Mouse (Mus musculus): ENCODE results near the gene Abl2. TPM values are rescaled to one million over a fixed set of nuclear protein-coding genes. Genes with fewer than 3 reads are reported as not detected.

Abl2 gene
- polyA plus RNA-seq, 1 experiment = 17.9 TPM

DNA sequence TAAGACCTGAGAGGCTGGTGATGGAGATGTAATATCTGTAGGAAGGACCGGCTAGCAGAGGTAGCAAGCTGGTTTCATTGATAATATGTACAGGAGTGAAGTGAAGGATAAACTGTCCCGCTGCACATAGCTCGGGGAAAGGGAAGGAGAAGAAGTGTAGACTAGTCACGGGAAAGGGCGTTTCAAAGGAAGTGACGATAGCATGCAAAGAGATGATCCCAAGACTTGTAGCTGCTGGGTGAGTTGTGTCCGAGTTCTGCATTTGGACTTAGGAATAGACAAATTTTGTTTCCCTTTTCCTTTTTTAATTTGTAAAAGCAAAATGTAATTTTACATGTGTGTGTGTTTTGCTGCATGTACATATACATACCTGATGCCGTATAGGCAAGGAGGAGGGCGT is 1.9 kb downstream of the Abl2 start:
- Histone ChIP-seq H3K79me2 (ENCODE audit: control insufficient read depth, insufficient read depth) (peaks cover 60% of the 10 kb centered on the region), H3K4me3 (no peak overlapping the region), H3K27me3 (ENCODE audit: control insufficient read depth, insufficient read depth, insufficient read length) (no peaks in the 10 kb centered on the region), H3K36me3 (ENCODE audit: control insufficient read depth, insufficient read depth) (peaks cover 12% of the 10 kb centered on the region), H3K4me2 (ENCODE audit: low read depth) (peak overlapping the region; percentile 79), H3ac (ENCODE audit: control insufficient read depth, insufficient read length) (no peak overlapping the region)
- TF ChIP-seq REST (IDR thresholded peaks at IDR 0.05; ENCODE audit: insufficient read depth, insufficient read length) = no peak
- TF ChIP-seq MYOG (IDR thresholded peaks at IDR 0.05; ENCODE audit: control insufficient read depth in 1 of 3, insufficient read depth in 1 of 3, insufficient read length in 2 of 3, low read depth in 2 of 3) = no peak
- no peak for TF ChIP-seq MYOD1 (IDR thresholded peaks at IDR 0.05; ENCODE audit: control insufficient read depth in 1 of 3, insufficient read length in 2 of 3, low read depth in 2 of 3)
- TF ChIP-seq SRF (IDR thresholded peaks at IDR 0.05; ENCODE audit: control insufficient read depth, insufficient read length, low read depth) = no peak
- TF ChIP-seq POLR2AphosphoS2 (IDR thresholded peaks at IDR 0.05; ENCODE audit: insufficient read length, low read depth) = no peak
- no peak for TF ChIP-seq USF1 (IDR thresholded peaks at IDR 0.05; ENCODE audit: low read depth)
- no peak for TF ChIP-seq E2F4 (IDR thresholded peaks at IDR 0.05; ENCODE audit: insufficient read depth)
- TF ChIP-seq TCF12 (IDR thresholded peaks at IDR 0.05; ENCODE audit: insufficient read depth, poor library complexity, severe bottlenecking) = no peak
- TF ChIP-seq TCF3 (IDR thresholded peaks at IDR 0.05; ENCODE audit: insufficient read length, low read depth) = no peak
- no peak for TF ChIP-seq POLR2A (IDR thresholded peaks at IDR 0.05; ENCODE audit: insufficient read length, low read depth)
- no peak for TF ChIP-seq CEBPB (IDR thresholded peaks at IDR 0.05; ENCODE audit: insufficient read depth, poor library complexity, severe bottlenecking)

DNA sequence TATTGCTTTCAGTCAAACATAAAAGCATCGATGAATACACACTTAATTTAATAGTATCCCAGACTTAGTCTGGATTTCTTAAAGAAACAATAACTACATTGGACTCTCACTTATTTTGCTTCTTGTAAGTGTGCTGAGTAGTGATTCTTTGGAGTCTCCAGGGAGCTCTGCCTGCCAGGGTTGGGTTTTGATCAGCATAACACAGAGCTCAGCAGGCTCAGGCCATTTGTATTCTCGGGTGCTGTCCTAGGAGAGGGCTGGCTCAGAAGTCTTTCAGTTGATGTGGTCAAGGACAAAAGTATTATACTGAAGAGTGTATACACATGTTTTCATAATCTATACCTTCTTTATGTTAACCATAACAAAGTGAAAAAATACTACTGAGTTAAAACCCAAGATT is 6.7 kb downstream of the Abl2 start:
- TF ChIP-seq MAX (IDR thresholded peaks at IDR 0.05; ENCODE audit: low read depth) = no peak
- TF ChIP-seq REST (IDR thresholded peaks at IDR 0.05; ENCODE audit: insufficient read depth, insufficient read length) = no peak
- no peak for TF ChIP-seq POLR2AphosphoS2 (IDR thresholded peaks at IDR 0.05; ENCODE audit: insufficient read length, low read depth)
- no peak for TF ChIP-seq MYOG (IDR thresholded peaks at IDR 0.05; ENCODE audit: control insufficient read depth in 1 of 3, insufficient read depth in 1 of 3, insufficient read length in 2 of 3, low read depth in 2 of 3)
- no peak for TF ChIP-seq TCF12 (IDR thresholded peaks at IDR 0.05; ENCODE audit: insufficient read depth, poor library complexity, severe bottlenecking)
- TF ChIP-seq POLR2A (IDR thresholded peaks at IDR 0.05; ENCODE audit: insufficient read length, low read depth) = no peak
- TF ChIP-seq SRF (IDR thresholded peaks at IDR 0.05; ENCODE audit: control insufficient read depth, insufficient read length, low read depth) = no peak
- TF ChIP-seq CEBPB (IDR thresholded peaks at IDR 0.05; ENCODE audit: insufficient read depth, poor library complexity, severe bottlenecking) = no peak
- no peak for TF ChIP-seq TCF3 (IDR thresholded peaks at IDR 0.05; ENCODE audit: insufficient read length, low read depth)
- no peak for TF ChIP-seq USF1 (IDR thresholded peaks at IDR 0.05; ENCODE audit: low read depth)
- TF ChIP-seq MYOD1 (IDR thresholded peaks at IDR 0.05; ENCODE audit: control insufficient read depth in 1 of 3, insufficient read length in 2 of 3, low read depth in 2 of 3) = no peak
- no peak for TF ChIP-seq E2F4 (IDR thresholded peaks at IDR 0.05; ENCODE audit: insufficient read depth)
- Histone ChIP-seq H3K79me2 (ENCODE audit: control insufficient read depth, insufficient read depth) (peaks cover 97% of the 10 kb centered on the region), H3ac (ENCODE audit: control insufficient read depth, insufficient read length) (no peak overlapping the region), H3K36me3 (ENCODE audit: control insufficient read depth, insufficient read depth) (peaks cover 12% of the 10 kb centered on the region), H3K4me3 (no peak overlapping the region), H3K27me3 (ENCODE audit: control insufficient read depth, insufficient read depth, insufficient read length) (no peaks in the 10 kb centered on the region), H3K4me2 (ENCODE audit: low read depth) (no peak overlapping the region)

GRCm38 (mm10) chr1:156566132-156566531 is 7.5 kb downstream of the Abl2 start:
- TF ChIP-seq USF1 (IDR thresholded peaks at IDR 0.05; ENCODE audit: low read depth) = no peak
- no peak for TF ChIP-seq TCF3 (IDR thresholded peaks at IDR 0.05; ENCODE audit: insufficient read length, low read depth)
- TF ChIP-seq E2F4 (IDR thresholded peaks at IDR 0.05; ENCODE audit: insufficient read depth) = no peak
- TF ChIP-seq MYOD1 (IDR thresholded peaks at IDR 0.05; ENCODE audit: control insufficient read depth in 1 of 3, insufficient read length in 2 of 3, low read depth in 2 of 3) = no peak
- TF ChIP-seq POLR2A (IDR thresholded peaks at IDR 0.05; ENCODE audit: insufficient read length, low read depth) = no peak
- TF ChIP-seq POLR2AphosphoS2 (IDR thresholded peaks at IDR 0.05; ENCODE audit: insufficient read length, low read depth) = no peak
- no peak for TF ChIP-seq TCF12 (IDR thresholded peaks at IDR 0.05; ENCODE audit: insufficient read depth, poor library complexity, severe bottlenecking)
- no peak for TF ChIP-seq REST (IDR thresholded peaks at IDR 0.05; ENCODE audit: insufficient read depth, insufficient read length)
- TF ChIP-seq MAX (IDR thresholded peaks at IDR 0.05; ENCODE audit: low read depth) = no peak
- TF ChIP-seq SRF (IDR thresholded peaks at IDR 0.05; ENCODE audit: control insufficient read depth, insufficient read length, low read depth) = no peak
- no peak for TF ChIP-seq CEBPB (IDR thresholded peaks at IDR 0.05; ENCODE audit: insufficient read depth, poor library complexity, severe bottlenecking)
- no peak for TF ChIP-seq MYOG (IDR thresholded peaks at IDR 0.05; ENCODE audit: control insufficient read depth in 1 of 3, insufficient read depth in 1 of 3, insufficient read length in 2 of 3, low read depth in 2 of 3)
- no peak overlapping the region for H3K4me3 ChIP-seq
- no peak overlapping the region for H3ac ChIP-seq (ENCODE audit: control insufficient read depth, insufficient read length)
- H3K79me2 ChIP-seq (ENCODE audit: control insufficient read depth, insufficient read depth) = peaks cover 97% of the 10 kb centered on the region
- no peak overlapping the region for H3K4me2 ChIP-seq (ENCODE audit: low read depth)
- peaks cover 12% of the 10 kb centered on the region for H3K36me3 ChIP-seq (ENCODE audit: control insufficient read depth, insufficient read depth)
- H3K27me3 ChIP-seq (ENCODE audit: control insufficient read depth, insufficient read depth, insufficient read length) = no peaks in the 10 kb centered on the region

DNA sequence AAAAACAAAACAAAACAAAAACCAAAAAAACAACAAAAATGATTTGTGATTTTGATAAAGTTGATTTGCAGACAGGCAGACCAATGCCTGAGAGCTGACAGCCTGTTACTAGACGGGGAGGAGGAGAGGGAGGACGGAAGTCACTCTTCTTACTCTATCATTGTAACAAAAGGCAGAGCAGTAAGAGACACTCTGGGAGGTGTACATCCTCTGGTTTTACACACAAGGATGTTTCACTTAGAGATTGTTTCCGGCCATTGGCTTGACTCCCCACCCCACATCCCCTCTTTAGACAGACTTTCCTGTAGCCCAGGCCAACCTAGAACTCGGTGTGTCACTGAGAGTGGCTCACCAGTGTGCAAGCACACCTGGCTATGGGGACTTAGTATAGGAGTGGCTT is 11.0 kb downstream of the Abl2 start:
- Histone ChIP-seq H3K79me2 (ENCODE audit: control insufficient read depth, insufficient read depth) (peaks cover 93% of the 10 kb centered on the region), H3K36me3 (ENCODE audit: control insufficient read depth, insufficient read depth) (peaks cover 4% of the 10 kb centered on the region), H3K4me3 (no peak overlapping the region), H3K27me3 (ENCODE audit: control insufficient read depth, insufficient read depth, insufficient read length) (no peaks in the 10 kb centered on the region), H3K4me2 (ENCODE audit: low read depth) (no peak overlapping the region), H3ac (ENCODE audit: control insufficient read depth, insufficient read length) (no peak overlapping the region)
- TF ChIP-seq POLR2A (IDR thresholded peaks at IDR 0.05; ENCODE audit: insufficient read length, low read depth) (no peak), MYOD1 (IDR thresholded peaks at IDR 0.05; ENCODE audit: control insufficient read depth in 1 of 3, insufficient read length in 2 of 3, low read depth in 2 of 3) (no peak), TCF3 (IDR thresholded peaks at IDR 0.05; ENCODE audit: insufficient read length, low read depth) (no peak), USF1 (IDR thresholded peaks at IDR 0.05; ENCODE audit: low read depth) (no peak), MYOG (IDR thresholded peaks at IDR 0.05; ENCODE audit: control insufficient read depth in 1 of 3, insufficient read depth in 1 of 3, insufficient read length in 2 of 3, low read depth in 2 of 3) (no peak), MAX (IDR thresholded peaks at IDR 0.05; ENCODE audit: low read depth) (no peak), TCF12 (IDR thresholded peaks at IDR 0.05; ENCODE audit: insufficient read depth, poor library complexity, severe bottlenecking) (no peak), CEBPB (IDR thresholded peaks at IDR 0.05; ENCODE audit: insufficient read depth, poor library complexity, severe bottlenecking) (no peak), SRF (IDR thresholded peaks at IDR 0.05; ENCODE audit: control insufficient read depth, insufficient read length, low read depth) (no peak)
